Mouse (Mus musculus): Measurements from ENCODE around the gene Mia.
A peak's percentile ranks its signal among the peaks of the same experiment; 100 is the strongest.

Mia gene

DNA sequence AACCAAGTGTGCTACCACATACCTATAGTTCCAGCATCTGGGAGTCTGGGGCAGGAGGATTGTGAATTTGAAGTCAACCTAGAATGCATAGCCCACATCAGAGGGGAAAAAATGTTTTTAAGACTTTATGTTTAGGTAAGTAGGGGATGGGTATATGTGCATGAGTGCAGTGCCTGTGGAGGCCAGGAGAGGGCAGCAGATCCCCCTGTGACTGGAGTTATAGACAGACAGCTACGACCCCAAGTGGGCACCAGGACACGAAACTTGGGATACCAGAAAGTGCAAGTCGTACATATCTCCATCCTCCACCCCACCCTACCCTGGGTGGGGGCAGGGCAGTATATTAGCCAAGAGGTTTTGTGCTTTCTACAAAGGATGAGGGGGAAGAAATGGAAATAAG is 4.0 kb upstream of the Mia start:
- DNase-seq (ENCODE audit: low spot score), result no peak

GRCm38 (mm10) chr7:27182498-27182897 is 1.5 kb upstream of the Mia start:
- DNase-seq (ENCODE audit: low spot score), result no peak

GRCm38 (mm10) chr7:27180036-27180435 is 921 bp downstream of the Mia start:
- peak; percentile 37 for DNase-seq (ENCODE audit: low spot score)

GRCm38 (mm10) chr7:27179217-27179918 is 1.6 kb downstream of the Mia start:
- DNase-seq (ENCODE audit: low spot score), result no peak

GRCm38 (mm10) chr7:27178324-27179216 is 2.4 kb downstream of the Mia start, which contains the start of gene Rab4b:
Gene Rab4b, minus strand, starts transcription at chr7:27178896.
- DNase-seq (ENCODE audit: low spot score), result peak; percentile 100

GRCm38 (mm10) chr7:27177942-27178323 is 3.0 kb downstream of the Mia start:
- no peak for DNase-seq (ENCODE audit: low spot score)

DNA sequence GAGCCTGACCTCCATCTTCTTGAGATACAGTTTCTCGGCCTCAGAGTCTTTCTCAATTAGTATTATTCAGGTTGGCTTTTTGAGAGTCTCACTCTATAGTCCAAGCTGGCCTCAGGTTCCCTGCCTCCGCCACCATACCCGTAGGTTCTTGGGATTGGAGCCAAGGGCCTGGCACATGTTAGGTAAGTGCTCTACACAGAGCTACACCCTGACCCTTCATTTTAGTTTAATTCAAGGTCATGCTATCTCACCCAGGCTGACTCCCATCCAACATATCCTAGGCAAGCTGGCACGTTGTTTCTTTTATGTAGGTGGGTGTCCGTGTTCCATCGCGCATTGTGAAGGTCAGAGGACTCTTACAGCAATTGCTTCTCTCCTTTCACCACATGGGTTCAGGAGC is 6.1 kb downstream of the Mia start:
- DNase-seq (ENCODE audit: low spot score), result no peak

GRCm38 (mm10) chr7:27174496-27174895 is 6.5 kb downstream of the Mia start:
- DNase-seq (ENCODE audit: low spot score), result no peak

DNA sequence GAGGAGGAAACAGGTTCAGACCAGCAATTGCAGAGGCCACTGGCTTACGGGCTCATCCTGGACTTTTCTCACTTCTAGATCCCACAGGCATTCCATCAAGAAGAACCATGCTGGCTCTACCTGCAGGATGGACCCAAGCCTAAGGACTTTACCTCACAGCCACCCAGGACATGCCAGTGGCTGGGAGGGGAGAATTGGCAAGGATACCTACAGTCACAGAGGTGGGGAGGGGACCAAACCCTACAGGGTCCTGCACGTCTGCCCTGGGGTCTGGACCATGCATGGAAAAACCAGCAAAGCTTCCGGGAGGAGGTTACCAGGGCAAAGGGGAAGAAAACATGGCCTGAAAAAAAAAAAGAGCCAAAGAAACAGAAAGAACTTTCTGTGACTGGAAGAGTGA is 10.0 kb downstream of the Mia start:
- no peak for DNase-seq (ENCODE audit: low spot score)

GRCm38 (mm10) chr7:27168371-27168770 is 12.6 kb downstream of the Mia start:
- no peak for DNase-seq (ENCODE audit: low spot score)

GRCm38 (mm10) chr7:27167475-27168094 is 13.4 kb downstream of the Mia start:
- DNase-seq (ENCODE audit: low spot score), result no peak

DNA sequence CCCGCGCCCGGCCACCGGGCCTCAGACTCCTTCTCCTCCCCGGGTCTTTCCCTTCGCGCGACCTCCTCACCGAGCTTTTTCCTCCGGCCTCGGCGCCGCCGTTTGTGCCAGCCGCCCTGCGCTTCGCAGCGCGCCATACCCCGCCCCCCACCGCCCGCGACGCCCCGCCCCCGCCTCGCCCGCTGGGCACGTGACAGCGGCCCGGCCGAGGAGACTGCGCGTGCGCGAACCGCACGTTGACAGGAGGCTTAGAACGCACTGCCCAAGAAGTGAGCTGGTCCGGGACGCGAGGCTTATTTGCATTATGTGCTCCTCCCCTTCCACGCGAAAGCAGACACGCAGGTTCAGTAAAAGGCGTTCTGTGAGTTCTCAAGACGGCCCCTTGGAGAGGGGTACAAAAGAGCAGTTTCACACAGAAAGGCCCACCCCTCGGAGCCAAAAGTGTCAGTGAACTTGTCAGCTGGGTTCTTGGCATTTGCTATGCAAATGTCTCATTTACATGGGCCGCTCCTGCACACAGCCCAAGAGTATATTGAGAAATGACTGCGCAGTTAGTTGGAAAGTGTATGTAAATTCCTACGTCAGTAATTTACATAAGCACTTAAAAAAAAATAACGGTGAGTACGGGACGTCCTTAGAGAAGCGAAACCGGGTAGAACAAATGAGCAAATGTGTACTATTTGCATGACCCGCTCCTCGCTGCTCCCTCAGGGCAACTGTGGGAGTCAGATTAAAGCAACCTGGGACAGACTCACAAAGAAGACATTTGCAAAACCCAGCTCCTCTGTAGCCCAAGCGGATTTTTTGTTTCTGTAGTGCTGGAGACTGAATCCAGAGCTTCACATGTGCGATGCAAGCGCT is 14.1 kb downstream of the Mia start, which contains the start of gene Egln2:
Gene Egln2, minus strand, starts transcription at position 189 of the 861 bp plus-strand sequence.
- peak; percentile 95 for DNase-seq (ENCODE audit: low spot score)

DNA sequence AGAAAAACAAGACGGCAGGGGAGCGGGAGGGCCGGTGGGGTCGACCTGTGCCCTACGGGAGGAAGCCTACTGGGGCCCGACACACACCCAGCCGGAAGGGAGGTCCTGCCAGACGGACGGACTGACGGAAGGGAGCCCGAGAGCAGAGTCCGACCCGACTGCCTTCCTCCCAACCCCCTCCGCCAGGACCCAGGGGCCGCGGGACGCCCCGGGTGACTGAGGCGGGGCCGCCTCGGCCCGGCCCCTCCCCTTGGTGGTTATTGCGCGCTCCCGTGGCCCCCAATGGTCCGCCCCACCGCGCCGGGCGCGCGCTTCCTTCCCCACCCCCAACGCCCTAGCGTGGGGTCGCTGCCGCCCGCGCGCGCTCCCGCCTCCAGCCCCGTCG is 14.7 kb downstream of the Mia start:
- peak; percentile 82 for DNase-seq (ENCODE audit: low spot score)

GRCm38 (mm10) chr7:27165696-27166095 is 15.3 kb downstream of the Mia start:
- DNase-seq (ENCODE audit: low spot score), result no peak

DNA sequence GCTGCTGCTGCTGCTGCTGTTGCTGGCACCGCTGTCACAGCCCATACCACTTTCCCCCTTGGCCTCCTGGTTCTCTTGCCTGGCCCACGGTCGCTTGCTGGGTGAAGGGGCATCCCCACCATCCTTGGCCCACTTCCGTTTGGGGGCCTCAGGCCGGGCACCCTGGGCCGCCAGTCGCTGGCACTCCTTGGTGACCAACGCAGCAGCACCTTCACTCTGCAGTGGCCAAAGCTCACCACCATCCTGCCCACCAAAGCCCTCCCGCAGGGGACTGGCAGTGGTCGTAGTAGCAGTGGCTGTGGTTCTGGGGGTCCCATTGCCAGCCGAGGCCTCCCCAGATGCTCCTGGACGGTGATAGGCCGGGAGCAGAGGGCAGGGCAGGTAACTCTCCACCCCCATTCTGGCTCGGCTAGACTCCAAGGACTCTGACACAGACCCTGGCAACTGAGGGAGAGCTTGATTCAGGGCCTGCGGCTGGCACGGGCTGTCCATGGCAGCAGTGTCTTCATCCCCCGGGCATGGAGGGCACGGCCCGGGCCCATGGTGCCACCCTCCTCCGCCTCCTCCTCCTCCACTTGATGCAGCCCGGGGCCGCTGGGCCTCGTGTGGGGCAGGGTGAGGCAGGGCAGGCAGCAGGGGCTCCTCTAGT is 15.8 kb downstream of the Mia start:
- DNase-seq (ENCODE audit: low spot score), result peak; percentile 50

GRCm38 (mm10) chr7:27164112-27164947 is 16.6 kb downstream of the Mia start:
- DNase-seq (ENCODE audit: low spot score), result peak; percentile 47

DNA sequence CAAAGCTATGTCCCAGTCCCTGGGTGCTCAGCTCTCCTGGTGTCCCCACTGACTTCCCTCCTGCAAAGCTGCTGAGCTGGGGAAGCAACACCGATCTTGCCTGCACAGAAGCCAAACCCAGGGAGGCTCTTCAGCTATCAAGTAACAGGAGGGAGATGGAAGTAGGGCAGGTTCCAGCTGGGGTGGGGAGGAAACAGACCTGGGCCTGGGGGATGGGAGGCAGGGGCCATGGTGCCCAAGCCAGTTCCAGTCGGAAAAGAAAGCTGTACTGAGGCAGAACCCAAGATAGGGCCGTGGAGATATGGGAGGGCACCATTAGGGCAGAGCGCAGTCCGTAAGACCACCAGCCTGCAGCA is 17.5 kb downstream of the Mia start:
- no peak for DNase-seq (ENCODE audit: low spot score)

DNA sequence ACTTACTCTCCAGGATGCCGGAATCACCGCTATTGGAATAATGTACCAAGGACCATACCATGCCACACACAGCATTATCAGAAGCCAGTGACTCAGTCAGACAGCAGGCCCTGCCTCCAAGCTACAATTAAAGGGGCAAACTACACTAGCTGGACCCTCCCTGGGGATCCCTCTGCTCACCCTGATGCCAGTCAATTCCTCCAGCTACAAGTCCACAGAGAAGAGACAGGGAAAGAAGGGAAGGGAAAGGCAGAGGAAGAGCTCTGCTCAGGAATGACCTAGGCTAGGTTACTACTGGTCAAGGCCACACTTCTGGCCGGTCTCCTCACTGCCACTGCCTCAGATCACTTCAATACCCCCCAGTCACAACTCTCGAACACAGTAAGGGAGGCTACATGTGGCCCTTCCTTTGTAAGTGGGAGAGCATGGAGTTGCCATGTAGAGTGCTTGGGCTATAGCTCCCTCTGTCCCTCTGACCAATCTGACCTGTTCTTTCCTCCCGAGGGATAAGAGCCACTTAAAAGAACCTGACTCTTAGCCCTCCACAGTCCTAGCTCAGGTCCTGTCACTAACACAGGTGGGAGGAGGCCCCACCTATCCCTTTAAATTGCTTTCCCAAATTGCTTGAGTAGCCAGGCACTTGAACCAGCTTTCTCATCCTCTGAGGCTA is 18.0 kb downstream of the Mia start:
- DNase-seq (ENCODE audit: low spot score), result no peak

DNA sequence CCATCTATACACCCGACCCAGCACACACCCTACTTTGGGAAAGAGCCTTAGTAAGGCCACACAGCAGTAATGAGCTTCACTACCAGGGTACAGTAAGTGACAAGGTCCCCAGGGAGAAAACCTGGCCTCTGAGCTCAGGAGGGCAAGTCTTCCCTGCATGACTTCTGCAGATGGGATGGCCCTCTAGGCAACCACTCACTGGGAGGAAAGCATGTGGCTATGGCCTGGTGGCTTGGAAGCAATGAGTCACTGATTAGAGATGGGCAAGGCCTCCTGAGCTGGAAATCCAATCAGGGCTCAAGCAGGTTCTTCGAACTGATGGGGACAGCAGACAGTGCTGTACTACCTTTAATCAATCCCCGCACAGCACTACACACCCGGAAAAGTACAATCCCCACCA is 19.2 kb downstream of the Mia start:
- no peak for DNase-seq (ENCODE audit: low spot score)

DNA sequence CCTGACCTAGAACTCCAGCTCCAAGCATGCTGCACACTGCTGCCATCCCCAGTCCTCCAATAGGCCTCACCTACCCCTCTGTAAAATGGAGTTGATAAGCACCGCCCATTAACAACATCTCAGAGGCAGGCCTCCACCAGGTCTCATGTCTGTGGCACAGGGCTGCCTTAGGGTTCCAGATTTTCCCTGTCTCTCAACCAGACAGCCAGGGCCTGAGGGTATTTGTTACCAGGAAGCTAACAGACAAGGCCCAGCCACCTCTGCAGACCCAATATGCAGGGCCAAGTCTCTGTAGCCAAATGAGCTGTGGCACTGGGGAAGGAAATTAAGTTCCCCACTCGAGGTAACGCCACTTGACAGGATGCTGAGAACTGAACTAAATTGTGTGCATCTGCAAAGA is 20.0 kb downstream of the Mia start:
- DNase-seq (ENCODE audit: low spot score), result no peak
